Mouse (Mus musculus) heart, adult 2 months (tissue): ENCODE results near the gene Hspa12a. TPM values are rescaled to one million over a fixed set of nuclear protein-coding genes. Genes with fewer than 3 reads are reported as not detected.
A peak's percentile ranks its signal among the peaks of the same experiment; 100 is the strongest.

Experiments used
- DNase-seq, 2 experiments: peaks; one replicate each; pipeline ENCODE4 v3.0.0; 2021
- H3K27ac ChIP-seq: fragments of 200-600 bp; 2 replicates; pipeline ENCODE4 v1.8.1; 2022
- H3K27me3 ChIP-seq: fragments of 200-500 bp; 2 replicates; pipeline ENCODE4 v1.6.1; 2012; ENCODE audit warnings: mild to moderate bottlenecking, low read length, inconsistent platforms, mixed read lengths; ENCODE audit not compliant: control insufficient read depth, insufficient read depth
- H3K36me3 ChIP-seq: fragments of 200-500 bp; 2 replicates; pipeline ENCODE4 v1.6.1; 2012; ENCODE audit warnings: low read length, inconsistent platforms; ENCODE audit not compliant: control insufficient read depth, insufficient read depth
- H3K4me1 ChIP-seq: fragments of 200-500 bp; 2 replicates; pipeline ENCODE4 v1.6.1; 2011; ENCODE audit warnings: low read length; ENCODE audit not compliant: control insufficient read depth, insufficient read depth
- H3K4me3 ChIP-seq: fragments of 200-600 bp; 2 replicates; pipeline ENCODE4 v1.8.1; 2022
- H3K79me2 ChIP-seq: fragments of 200-500 bp; replicated peaks from 2 replicates; pipeline ENCODE4 v1.6.1; 2012; ENCODE audit warnings: mild to moderate bottlenecking, inconsistent platforms, low read length, moderate library complexity, mixed read lengths; ENCODE audit not compliant: control insufficient read depth, insufficient read depth
- H3K9ac ChIP-seq: fragments of 200-500 bp; 2 replicates; pipeline ENCODE4 v1.6.1; 2012; ENCODE audit warnings: low read depth, mild to moderate bottlenecking, control low read depth, inconsistent platforms, low read length, mixed read lengths
- CTCF ChIP-seq: fragments of 200-600 bp; IDR thresholded peaks from 2 replicates; pipeline ENCODE4 v1.8.1; 2022; ENCODE audit warnings: antibody characterized with exemption, mild to moderate bottlenecking, moderate library complexity
- EP300 ChIP-seq: fragments of 200-500 bp; IDR thresholded peaks from 2 replicates; pipeline ENCODE4 v1.6.1; 2011; ENCODE audit warnings: low read depth, low read length, control low read depth; ENCODE audit not compliant: insufficient read depth
- POLR2A ChIP-seq: fragments of 200-500 bp; IDR thresholded peaks from 2 replicates; pipeline ENCODE4 v1.6.1; 2011; ENCODE audit warnings: mild to moderate bottlenecking, low read depth, low read length, control low read depth; ENCODE audit not compliant: insufficient read depth
- WGBS: fragments of 180-500 bp; shearing (Covaris S2); methylation state at CpG from one replicate; pipeline ENCODE4 v1.1.7; 2018; 5-methylcytosine and 5-hydroxymethylcytosine counted together
- intact Hi-C: fragments of 180-260 bp; cut with DNase I; formaldehyde crosslinking; loops from one replicate; pipeline ENCODE4 v1.15.1; 2025
- polyA plus RNA-seq: library from polyadenylated mRNA; depleted of rRNA; stranded (reverse); fragments of >200 nt; gene quantifications from 2 replicates; pipeline ENCODE4 v1.2.3, GENCODE M21; 2012
- total RNA-seq, 2 experiments: library from RNA; stranded (reverse); gene quantifications; 2 replicates each; pipeline ENCODE4 v1.2.3; 2021

Hspa12a gene
- total and polyA plus RNA-seq, 3 experiments: 12.2 to 17.7 (median 14.7) TPM

DNA sequence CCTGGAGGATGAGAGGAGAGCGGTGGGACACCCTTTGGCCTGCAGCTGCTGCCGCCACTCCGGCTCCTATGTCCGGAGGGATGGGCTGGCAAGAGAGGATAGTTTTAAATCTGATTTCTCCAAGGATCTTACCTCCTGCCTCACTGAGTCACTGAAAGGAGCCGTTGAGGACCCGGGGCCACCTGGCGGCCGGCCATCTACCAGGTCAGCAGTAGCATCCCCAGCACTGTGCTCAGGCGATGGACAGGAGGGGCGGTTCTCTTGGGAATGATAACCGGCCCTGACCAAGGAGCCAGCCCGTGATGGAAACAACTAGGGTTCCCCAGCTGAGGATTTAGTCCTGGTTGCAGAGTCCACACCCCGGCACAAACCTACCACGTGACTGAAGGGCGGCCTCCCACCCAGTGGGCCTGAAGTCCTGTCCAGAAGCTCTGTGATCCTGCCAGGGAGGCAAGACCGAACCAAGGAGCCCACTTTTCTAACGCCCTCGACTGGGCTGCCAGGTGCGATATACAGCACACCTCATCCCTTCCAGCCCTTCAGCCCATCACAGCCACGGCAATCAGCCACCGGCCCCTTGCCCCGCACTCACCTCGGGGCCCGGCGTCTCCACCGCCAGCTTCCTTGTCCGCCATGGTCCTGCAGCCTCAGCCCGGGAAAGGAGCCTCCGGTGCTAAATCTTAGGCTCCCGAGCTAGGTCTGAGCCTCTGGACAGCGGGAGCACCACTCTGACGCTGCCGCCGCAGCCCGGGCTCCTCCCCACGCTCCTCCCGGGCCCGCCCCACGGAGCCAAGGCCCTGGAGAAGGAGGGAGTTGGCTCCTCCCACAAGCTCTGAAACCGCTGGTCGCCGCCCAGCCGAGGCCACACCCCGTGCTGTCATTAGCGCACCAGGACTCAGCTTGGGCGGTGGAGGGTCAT lies 82.9 kb downstream of the Hspa12a start:
- peak overlapping the region; percentile 74 for H3K27ac ChIP-seq
- H3K27me3 ChIP-seq: no peaks in the 10 kb centered on the region
- H3K4me3 ChIP-seq: peak overlapping the region; percentile 77
- TF ChIP-seq CTCF: 0 out of 2 replicates have a peak, but pooled peaks have one; percentile 7
- no peak for TF ChIP-seq EP300
- TF ChIP-seq POLR2A: peak; percentile 75
- H3K4me1 ChIP-seq: peaks cover 5% of the 10 kb centered on the region
- peak overlapping the region; percentile 77 for H3K9ac ChIP-seq
- 3% methylated on average over 46 of the region's 46 CpGs for WGBS
- H3K79me2 ChIP-seq: no peaks in the 10 kb centered on the region
- no peaks in the 10 kb centered on the region for H3K36me3 ChIP-seq
- peak; percentile 92 to 93 for DNase-seq
- intact Hi-C loops: loop anchor here (2.0 to 5.0 kb wide), 2 partner anchors 42 to 54 kb away; no protein-coding TSS in a partner anchor

DNA sequence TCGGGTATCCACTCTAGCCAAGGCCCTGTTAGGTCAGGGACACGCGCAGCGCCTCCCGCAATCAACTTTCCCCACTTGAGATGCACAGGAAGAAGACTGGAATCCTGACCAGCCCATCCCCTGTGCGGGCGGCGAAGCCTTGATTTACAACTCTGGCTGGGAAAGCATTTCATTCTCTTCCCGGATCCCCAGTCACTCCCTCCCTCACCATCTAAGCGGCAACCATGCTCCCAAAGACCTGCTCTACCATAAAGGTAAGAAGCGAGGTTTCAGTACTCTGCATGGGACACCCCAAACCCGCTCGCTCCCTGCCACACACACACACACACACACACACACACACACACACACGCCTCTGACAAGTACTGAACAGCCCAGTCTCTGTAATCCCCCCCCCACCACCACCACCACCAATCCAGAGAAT lies 83.6 kb downstream of the Hspa12a start:
- no peaks in the 10 kb centered on the region for H3K27me3 ChIP-seq
- intact Hi-C loops: loop anchor here (2.0 to 5.0 kb wide), 2 partner anchors 42 to 53 kb away; no protein-coding TSS in a partner anchor
- H3K36me3 ChIP-seq: no peaks in the 10 kb centered on the region
- DNase-seq: peak in 1 of 2 experiments; percentile 39
- 14% methylated on average over 14 of the region's 14 CpGs for WGBS
- peak overlapping the region; percentile 77 for H3K9ac ChIP-seq
- no peak overlapping the region for H3K27ac ChIP-seq
- TF ChIP-seq POLR2A: no peak
- no peak for TF ChIP-seq CTCF
- H3K79me2 ChIP-seq: no peaks in the 10 kb centered on the region
- peaks cover 5% of the 10 kb centered on the region for H3K4me1 ChIP-seq
- H3K4me3 ChIP-seq: peak overlapping the region; percentile 37

DNA sequence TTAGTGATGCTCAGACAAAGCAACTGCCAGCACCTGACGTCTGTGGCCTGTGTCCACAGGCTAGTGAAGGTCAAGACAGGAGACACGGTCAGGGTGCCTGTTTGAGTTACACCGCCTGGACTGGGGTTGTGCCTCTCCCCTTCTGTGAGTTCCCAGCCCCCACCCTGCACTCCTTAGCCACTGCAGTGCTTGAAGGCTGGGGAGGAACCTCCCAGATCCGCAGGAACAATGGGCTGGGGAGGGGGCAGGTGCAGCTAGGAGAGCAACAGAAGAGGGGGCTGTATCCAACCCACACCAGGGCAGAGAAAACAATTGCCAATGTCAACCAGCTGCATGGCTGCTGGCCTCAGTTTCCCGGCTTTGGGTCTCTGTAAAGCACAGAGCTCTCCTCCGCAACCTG lies 84.1 kb downstream of the Hspa12a start:
- Histone ChIP-seq H3K4me3 (peak overlapping the region; percentile 37; the same call in 1 of the 2 replicates), H3K27me3 (no peaks in the 10 kb centered on the region), H3K4me1 (peaks cover 5% of the 10 kb centered on the region), H3K36me3 (no peaks in the 10 kb centered on the region), H3K27ac (no peak overlapping the region), H3K79me2 (no peaks in the 10 kb centered on the region), H3K9ac (peak overlapping the region; percentile 36)
- intact Hi-C loops: no loop called here
- no peak for DNase-seq
- no peak for TF ChIP-seq EP300
- TF ChIP-seq POLR2A: no peak
- TF ChIP-seq CTCF: no peak
- 41% methylated on average over 6 of the region's 6 CpGs for WGBS

DNA sequence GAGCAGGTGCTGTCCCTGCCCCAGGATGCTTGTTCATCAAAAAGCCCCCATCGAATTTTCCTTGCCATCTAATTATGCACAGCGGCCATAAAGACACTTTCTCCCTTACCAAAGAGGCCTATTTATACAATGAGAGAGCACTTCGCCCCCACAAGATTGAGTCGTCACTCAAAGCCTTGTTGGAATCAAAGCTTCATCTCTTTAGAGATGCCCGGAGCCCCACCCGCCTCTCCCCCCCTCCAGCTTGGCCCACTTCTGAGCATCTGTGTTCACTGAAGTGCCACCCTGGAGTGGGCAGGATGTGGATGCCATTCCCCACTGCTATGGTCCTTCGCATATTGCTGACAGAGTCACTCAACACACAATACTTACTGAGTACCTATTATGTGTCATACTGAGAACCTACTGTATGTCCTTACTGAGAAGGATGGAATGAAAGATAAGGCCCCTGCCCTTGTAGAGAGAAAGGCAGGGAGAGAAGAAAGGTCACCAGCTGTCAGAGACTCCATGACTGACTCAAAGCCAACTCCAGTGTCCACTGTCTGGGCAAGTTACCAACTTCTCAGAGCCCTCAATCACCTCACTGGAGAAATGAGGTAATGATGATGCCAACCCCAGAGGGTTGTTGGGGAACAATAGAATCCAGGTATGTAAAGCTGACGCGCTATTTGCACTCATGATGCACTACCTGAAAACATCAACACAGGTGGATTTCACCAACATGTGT lies 87.2 kb downstream of the Hspa12a start:
- TF ChIP-seq EP300 (no peak), CTCF (no peak), POLR2A (no peak)
- 78% methylated on average over 9 of the region's 9 CpGs for WGBS
- Histone ChIP-seq H3K27me3 (no peaks in the 10 kb centered on the region), H3K79me2 (no peaks in the 10 kb centered on the region), H3K36me3 (no peaks in the 10 kb centered on the region), H3K27ac (no peak overlapping the region), H3K4me1 (peaks cover 10% of the 10 kb centered on the region), H3K9ac (no peak overlapping the region), H3K4me3 (no peak overlapping the region)
- DNase-seq: no peak
- intact Hi-C loops: no loop called here

DNA sequence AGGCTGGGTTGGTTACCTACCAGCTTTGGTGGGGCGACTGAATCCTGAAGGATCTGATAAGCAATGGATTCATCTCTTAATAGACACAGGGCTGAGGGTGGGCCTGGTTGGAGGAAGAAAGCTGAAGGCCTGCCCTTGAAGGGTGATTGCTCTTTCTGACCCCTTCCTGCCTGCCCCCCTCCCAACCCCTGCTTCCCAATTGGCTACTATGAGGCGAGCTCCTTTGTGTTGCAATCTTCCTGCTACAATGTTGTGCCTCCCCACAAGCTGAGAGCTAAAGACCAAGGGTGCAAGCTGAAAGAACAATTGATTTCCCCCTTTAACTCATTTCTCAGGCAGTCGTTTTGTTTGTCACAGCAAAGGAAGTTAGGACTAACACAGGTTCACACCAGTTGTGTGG lies 88.6 kb downstream of the Hspa12a start:
- H3K4me3 ChIP-seq: no peak overlapping the region
- no peak overlapping the region for H3K9ac ChIP-seq
- intact Hi-C loops: no loop called here
- DNase-seq: no peak
- H3K27me3 ChIP-seq: no peaks in the 10 kb centered on the region
- H3K27ac ChIP-seq: no peak overlapping the region
- TF ChIP-seq CTCF (no peak), EP300 (no peak), POLR2A (no peak)
- H3K36me3 ChIP-seq: no peaks in the 10 kb centered on the region
- 67% methylated on average over 3 of the region's 3 CpGs for WGBS
- no peaks in the 10 kb centered on the region for H3K79me2 ChIP-seq
- peaks cover 10% of the 10 kb centered on the region for H3K4me1 ChIP-seq
